Comparison of ENCODE assay signal across 17 mouse cellular contexts in the genomic region with DNA sequence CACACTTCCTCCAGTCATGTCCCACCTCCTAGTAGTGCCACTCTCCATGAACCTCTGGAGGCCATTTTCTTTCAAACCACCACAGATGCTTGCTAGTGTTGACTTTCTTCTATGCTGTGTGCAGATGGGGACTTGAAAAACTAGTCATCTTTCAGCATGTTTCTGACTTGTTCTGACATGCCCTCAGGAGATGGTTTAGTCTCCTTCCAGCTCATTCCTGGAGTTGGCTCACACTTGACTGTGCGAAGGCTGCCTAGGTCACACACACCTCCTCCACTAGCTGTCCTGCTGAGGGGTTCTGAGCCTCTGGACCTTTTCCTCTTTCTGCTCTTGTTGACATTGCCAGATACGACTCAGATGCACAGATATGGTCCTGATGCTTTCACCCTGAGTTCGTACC.
"Had no signal": no experiment of that assay in that cellular context is flagged by ENCODE, and none has a peak within 500 bp of the region (broad histone marks: within the 10 kb centered on the region; RNA-seq: fewer than 3 reads in every experiment).

No protein-coding gene starts in this region.

- H3K27ac ChIP-seq: neural tube, embryonic 12.5 days; neural tube, embryonic 13.5 days; neural tube, embryonic 15.5 days; stomach, embryonic 15.5 days; stomach, postnatal 0 days had no signal

- H3K36me3 ChIP-seq: neural tube, embryonic 12.5 days; neural tube, embryonic 13.5 days; neural tube, embryonic 15.5 days; stomach, embryonic 15.5 days had no signal

- DNase-seq: retina, postnatal 1 day; right cerebral cortex, adult 18-20 months; right cerebral cortex, postnatal 14 days; right cerebral cortex, postnatal 25 days; right cerebral cortex, postnatal 4 days; spleen, adult 18-20 months; thymus, adult 18-20 months; thymus, adult 2 months; thymus, postnatal 14 days; thymus, postnatal 25 days; thymus, postnatal 36 days; thymus, postnatal 4 days had no signal

- H3K4me3 ChIP-seq: neural tube, embryonic 12.5 days; neural tube, embryonic 13.5 days; neural tube, embryonic 15.5 days; stomach, embryonic 15.5 days had no signal

- H3K4me2 ChIP-seq: neural tube, embryonic 12.5 days; neural tube, embryonic 13.5 days; neural tube, embryonic 15.5 days; stomach, embryonic 15.5 days had no signal

- H3K27me3 ChIP-seq: neural tube, embryonic 12.5 days; neural tube, embryonic 13.5 days; neural tube, embryonic 15.5 days; stomach, embryonic 15.5 days had no signal

- H3K9me3 ChIP-seq: neural tube, embryonic 12.5 days; neural tube, embryonic 13.5 days; neural tube, embryonic 15.5 days; stomach, embryonic 15.5 days had no signal

- H3K9ac ChIP-seq: neural tube, embryonic 12.5 days; neural tube, embryonic 13.5 days; neural tube, embryonic 15.5 days; stomach, embryonic 15.5 days had no signal

- H3K4me1 ChIP-seq: neural tube, embryonic 12.5 days; neural tube, embryonic 13.5 days; neural tube, embryonic 15.5 days; stomach, embryonic 15.5 days had no signal
